Mouse (Mus musculus): Measurements from ENCODE around the gene Zfp423. TPM values are rescaled to one million over a fixed set of nuclear protein-coding genes. Genes with fewer than 3 reads are reported as not detected.

Gene Zfp423
- total RNA-seq, 2 experiments from 2014 or later: 9.1 to 14.5 TPM

- no peak for DNase-seq
- intact Hi-C loops (cut with DNase I): no loop called here
Measured at GRCm38 (mm10) chr8:87953473-87953872, 5.9 kb downstream of the Zfp423 start.

GRCm38 (mm10) chr8:87952298-87952697, 7.1 kb downstream of the Zfp423 start:
- DNase-seq: no peak
- intact Hi-C loops (cut with DNase I): no loop called here

- intact Hi-C loops (cut with DNase I): no loop called here
- no peak for DNase-seq
Measured at GRCm38 (mm10) chr8:87944225-87944934, 15.0 kb downstream of the Zfp423 start.

GRCm38 (mm10) chr8:87943651-87944091, 15.7 kb downstream of the Zfp423 start:
- DNase-seq: peak in 1 of 2 experiments; percentile 36
- intact Hi-C loops (cut with DNase I): no loop called here

- DNase-seq: peak in 1 of 2 experiments; percentile 27
- intact Hi-C loops (cut with DNase I): no loop called here
Measured at GRCm38 (mm10) chr8:87940646-87941045, 18.7 kb downstream of the Zfp423 start.

- intact Hi-C loops (cut with DNase I): loop anchor here (2.0 kb wide), 1 partner anchor 17 kb away; no protein-coding TSS in a partner anchor
- no peak for DNase-seq
Measured at GRCm38 (mm10) chr8:87939308-87939936, 20.0 kb downstream of the Zfp423 start.

- DNase-seq: peak; percentile 57 to 67
- intact Hi-C loops (cut with DNase I): loop anchor here (2.0 kb wide), 1 partner anchor 18 kb away; no protein-coding TSS in a partner anchor
Measured at GRCm38 (mm10) chr8:87938351-87939232, 20.8 kb downstream of the Zfp423 start.

GRCm38 (mm10) chr8:87937211-87937610, 22.2 kb downstream of the Zfp423 start:
- intact Hi-C loops (cut with DNase I): no loop called here
- DNase-seq: no peak

GRCm38 (mm10) chr8:87935088-87935680, 24.2 kb downstream of the Zfp423 start:
- DNase-seq: no peak
- intact Hi-C loops (cut with DNase I): no loop called here

- DNase-seq: no peak
- intact Hi-C loops (cut with DNase I): no loop called here
Measured at GRCm38 (mm10) chr8:87934175-87934574, 25.2 kb downstream of the Zfp423 start.

GRCm38 (mm10) chr8:87933752-87934151, 25.6 kb downstream of the Zfp423 start:
- no peak for DNase-seq
- intact Hi-C loops (cut with DNase I): no loop called here

- DNase-seq: peak; percentile 27 to 28
- intact Hi-C loops (cut with DNase I): no loop called here
Measured at GRCm38 (mm10) chr8:87928857-87929256, 30.5 kb downstream of the Zfp423 start.

GRCm38 (mm10) chr8:87927034-87927830, 32.2 kb downstream of the Zfp423 start:
- intact Hi-C loops (cut with DNase I): no loop called here
- DNase-seq: no peak

- no peak for DNase-seq
- intact Hi-C loops (cut with DNase I): no loop called here
Measured at GRCm38 (mm10) chr8:87926098-87926890, 33.1 kb downstream of the Zfp423 start.

- no peak for DNase-seq
- intact Hi-C loops (cut with DNase I): no loop called here
Measured at GRCm38 (mm10) chr8:87922936-87923335, 36.5 kb downstream of the Zfp423 start.

GRCm38 (mm10) chr8:87922446-87922845, 36.9 kb downstream of the Zfp423 start:
- intact Hi-C loops (cut with DNase I): no loop called here
- no peak for DNase-seq

- intact Hi-C loops (cut with DNase I): no loop called here
- DNase-seq: peak; percentile 33 to 51
Measured at GRCm38 (mm10) chr8:87918004-87918403, 41.4 kb downstream of the Zfp423 start.

- DNase-seq: peak; percentile 53 to 69
- intact Hi-C loops (cut with DNase I): no loop called here
Measured at GRCm38 (mm10) chr8:87915763-87916162, 43.6 kb downstream of the Zfp423 start.
